Mouse (Mus musculus) heart, embryonic 12.5 days (tissue): Measurements from ENCODE around the gene Cdkl5. TPM values are rescaled to one million over a fixed set of nuclear protein-coding genes. Genes with fewer than 3 reads are reported as not detected.
"Not testable (repeated sequence)": the region's sequence is repeated elsewhere in the genome, so short reads cannot be mapped to it uniquely, and the experiment has no call there.

Experiments used
- ATAC-seq: fragments of 200-750 bp; cut with Nextera tagmentation; 2 replicates; pipeline ENCODE4 v1.8.0; 2017; ENCODE audit warnings: moderate TSS enrichment, moderate library complexity; ENCODE audit not compliant: insufficient number of reproducible peaks, low FRiP score
- H3K27ac ChIP-seq: fragments of 300-500 bp; sonication (generic); 2 replicates; pipeline ENCODE4 v1.5.1; 2016; ENCODE audit warnings: mild to moderate bottlenecking, moderate library complexity; ENCODE audit not compliant: poor library complexity, severe bottlenecking
- H3K27me3 ChIP-seq: fragments of 300-500 bp; sonication (generic); replicated peaks from 2 replicates; pipeline ENCODE4 v1.6.1; 2016; ENCODE audit warnings: mild to moderate bottlenecking, moderate library complexity
- H3K36me3 ChIP-seq: fragments of 300-500 bp; sonication (generic); 2 replicates; pipeline ENCODE4 v1.6.1; 2016; ENCODE audit warnings: mild to moderate bottlenecking, moderate library complexity
- H3K4me1 ChIP-seq: fragments of 300-500 bp; sonication (generic); replicated peaks from 2 replicates; pipeline ENCODE4 v1.6.1; 2016; ENCODE audit warnings: mild to moderate bottlenecking
- H3K4me2 ChIP-seq: fragments of 300-500 bp; sonication (generic); 2 replicates; pipeline ENCODE4 v1.6.1; 2016; ENCODE audit warnings: mild to moderate bottlenecking, moderate library complexity
- H3K4me3 ChIP-seq: fragments of 300-500 bp; sonication (generic); 2 replicates; pipeline ENCODE4 v1.5.1; 2016; ENCODE audit warnings: mild to moderate bottlenecking
- H3K9ac ChIP-seq: fragments of 300-500 bp; sonication (generic); 2 replicates; pipeline ENCODE4 v1.6.1; 2016; ENCODE audit warnings: mild to moderate bottlenecking, moderate library complexity
- H3K9me3 ChIP-seq: fragments of 300-500 bp; sonication (generic); replicated peaks from 2 replicates; pipeline ENCODE4 v1.6.1; 2016; ENCODE audit warnings: mild to moderate bottlenecking, moderate library complexity
- WGBS: fragments of 180-500 bp; shearing (Covaris S2); methylation state at CpG from one replicate; pipeline ENCODE4 v1.1.7; 2016; 5-methylcytosine and 5-hydroxymethylcytosine counted together
- polyA plus RNA-seq: library from polyadenylated mRNA; unstranded; fragments of >200 nt; fragmentation: Nextera tagmentation; extraction: Ambion mirVana; gene quantifications from 2 replicates; pipeline ENCODE4 v1.2.1, GENCODE M21; 2016

Cdkl5 gene
- polyA plus RNA-seq, 1 experiment from 2014 or later, result 2.2 TPM

- Histone ChIP-seq H3K36me3 (no peaks in the 10 kb centered on the region), H3K9ac (no peak overlapping the region), H3K4me2 (no peak overlapping the region), H3K4me3 (no peak overlapping the region), H3K4me1 (no peaks in the 10 kb centered on the region), H3K27me3 (no peaks in the 10 kb centered on the region), H3K27ac (no peak overlapping the region), H3K9me3 (no peaks in the 10 kb centered on the region)
- WGBS, result 71% methylated on average over 4 of the region's 4 CpGs
- no peak for ATAC-seq
These were observed 199.6 kb downstream of the Cdkl5 start for GRCm38 (mm10) chrX:160794920-160795319.

- Histone ChIP-seq H3K4me3 (no peak overlapping the region), H3K27ac (no peak overlapping the region), H3K36me3 (no peaks in the 10 kb centered on the region), H3K4me2 (no peak overlapping the region), H3K9me3 (no peaks in the 10 kb centered on the region), H3K4me1 (no peaks in the 10 kb centered on the region), H3K9ac (no peak overlapping the region), H3K27me3 (0 out of 2 replicates have a peak, but pooled peaks cover 3% of the 10 kb centered on the region)
- ATAC-seq, result no peak
- 83% methylated on average over 5 of the region's 5 CpGs for WGBS
These were observed 212.2 kb downstream of the Cdkl5 start for GRCm38 (mm10) chrX:160782276-160782675.

GRCm38 (mm10) chrX:160773033-160773432 is 221.5 kb downstream of the Cdkl5 start:
- no peak overlapping the region for H3K9ac ChIP-seq
- H3K27ac ChIP-seq, result no peak overlapping the region
- no peaks in the 10 kb centered on the region for H3K36me3 ChIP-seq
- 30% methylated on average over 1 of the region's 1 CpGs for WGBS
- no peaks in the 10 kb centered on the region for H3K9me3 ChIP-seq
- H3K27me3 ChIP-seq, result no peaks in the 10 kb centered on the region
- H3K4me3 ChIP-seq, result no peak overlapping the region
- no peaks in the 10 kb centered on the region; the same call in 1 of the 2 replicates for H3K4me1 ChIP-seq
- ATAC-seq, result no peak
- H3K4me2 ChIP-seq, result no peak overlapping the region

GRCm38 (mm10) chrX:160769622-160770021 is 224.9 kb downstream of the Cdkl5 start:
- 79% methylated on average over 5 of the region's 5 CpGs for WGBS

GRCm38 (mm10) chrX:160767713-160768112 is 226.8 kb downstream of the Cdkl5 start, which contains the start of gene Rs1:
TSS of gene Rs1 (plus strand) at chrX:160768013.
- WGBS, result 88% methylated on average over 2 of the region's 2 CpGs

More at GRCm38 (mm10) chrX:160769622-160770021, 224.9 kb downstream of the Cdkl5 start:
- ATAC-seq, H3K4me3 ChIP-seq, H3K4me1 ChIP-seq, H3K27ac ChIP-seq, H3K4me2 ChIP-seq, H3K36me3 ChIP-seq, H3K9ac ChIP-seq, H3K9me3 ChIP-seq, H3K27me3 ChIP-seq: not testable (repeated sequence)

GRCm38 (mm10) chrX:160766233-160766616 is 228.3 kb downstream of the Cdkl5 start:
- Histone ChIP-seq H3K27ac (0 out of 2 replicates have a peak overlapping the region, but pooled peaks have one; percentile 16), H3K9ac (peak overlapping the region; percentile 48), H3K4me2 (peak overlapping the region; percentile 57), H3K4me3 (peak overlapping the region; percentile 61), H3K36me3 (no peaks in the 10 kb centered on the region), H3K9me3 (no peaks in the 10 kb centered on the region), H3K4me1 (no peaks in the 10 kb centered on the region; the same call in 1 of the 2 replicates), H3K27me3 (no peaks in the 10 kb centered on the region)
- peak; percentile 86 for ATAC-seq
- 21% methylated on average over 15 of the region's 15 CpGs for WGBS

More at GRCm38 (mm10) chrX:160767713-160768112, 226.8 kb downstream of the Cdkl5 start, which contains the start of gene Rs1:
- Histone ChIP-seq H3K9ac (no peak within 1 kb of the TSS), H3K4me3 (peak within 1 kb of the TSS; percentile 61; the same call in 1 of the 2 replicates), H3K4me1 (no peaks in the 10 kb centered on the region; the same call in 1 of the 2 replicates), H3K9me3 (no peaks in the 10 kb centered on the region), H3K36me3 (no peaks in the 10 kb centered on the region), H3K4me2 (no peak within 1 kb of the TSS), H3K27ac (no peak within 1 kb of the TSS), H3K27me3 (no peaks in the 10 kb centered on the region)
- ATAC-seq, result no peak

GRCm38 (mm10) chrX:160765389-160766232 is 228.9 kb downstream of the Cdkl5 start:
- peak overlapping the region; percentile 61 for H3K4me3 ChIP-seq
- H3K27ac ChIP-seq, result no peak overlapping the region
- H3K4me2 ChIP-seq, result peak overlapping the region; percentile 57
- WGBS, result 25% methylated on average over 30 of the region's 30 CpGs
- no peaks in the 10 kb centered on the region for H3K27me3 ChIP-seq
- peak; percentile 95 for ATAC-seq
- H3K36me3 ChIP-seq, result no peaks in the 10 kb centered on the region
- no peaks in the 10 kb centered on the region; the same call in 1 of the 2 replicates for H3K4me1 ChIP-seq
- H3K9me3 ChIP-seq, result no peaks in the 10 kb centered on the region
- peak overlapping the region; percentile 48; the same call in 1 of the 2 replicates for H3K9ac ChIP-seq

- Histone ChIP-seq H3K27me3 (no peaks in the 10 kb centered on the region), H3K4me3 (no peak overlapping the region), H3K4me2 (no peak overlapping the region), H3K4me1 (no peaks in the 10 kb centered on the region), H3K9ac (no peak overlapping the region), H3K36me3 (no peaks in the 10 kb centered on the region), H3K9me3 (no peaks in the 10 kb centered on the region), H3K27ac (no peak overlapping the region)
- no peak for ATAC-seq
- WGBS, result 91% methylated on average over 8 of the region's 8 CpGs
These were observed 243.7 kb downstream of the Cdkl5 start for GRCm38 (mm10) chrX:160750808-160751207.

GRCm38 (mm10) chrX:160748653-160749052 is 245.9 kb downstream of the Cdkl5 start:
- H3K27me3 ChIP-seq, result no peaks in the 10 kb centered on the region
- no peak overlapping the region for H3K4me3 ChIP-seq
- 51% methylated on average over 1 of the region's 1 CpGs for WGBS
- H3K4me1 ChIP-seq, result no peaks in the 10 kb centered on the region
- H3K27ac ChIP-seq, result no peak overlapping the region
- no peaks in the 10 kb centered on the region for H3K9me3 ChIP-seq
- no peaks in the 10 kb centered on the region for H3K36me3 ChIP-seq
- ATAC-seq, result no peak
- no peak overlapping the region for H3K9ac ChIP-seq
- no peak overlapping the region for H3K4me2 ChIP-seq

GRCm38 (mm10) chrX:160745399-160745798 is 249.1 kb downstream of the Cdkl5 start:
- WGBS, result 67% methylated on average over 1 of the region's 1 CpGs
- no peaks in the 10 kb centered on the region for H3K27me3 ChIP-seq
- H3K9ac ChIP-seq, result no peak overlapping the region
- no peak for ATAC-seq
- H3K9me3 ChIP-seq, result no peaks in the 10 kb centered on the region
- no peaks in the 10 kb centered on the region for H3K36me3 ChIP-seq
- H3K27ac ChIP-seq, result no peak overlapping the region
- H3K4me3 ChIP-seq, result no peak overlapping the region
- H3K4me2 ChIP-seq, result no peak overlapping the region
- H3K4me1 ChIP-seq, result no peaks in the 10 kb centered on the region

- H3K4me1 ChIP-seq, result no peaks in the 10 kb centered on the region
- H3K9me3 ChIP-seq, result no peaks in the 10 kb centered on the region
- H3K36me3 ChIP-seq, result no peaks in the 10 kb centered on the region
- no peak within 1 kb of the TSS for H3K4me3 ChIP-seq
- H3K9ac ChIP-seq, result no peak within 1 kb of the TSS
- 77% methylated on average over 5 of the region's 5 CpGs for WGBS
- no peaks in the 10 kb centered on the region for H3K27me3 ChIP-seq
- H3K4me2 ChIP-seq, result no peak within 1 kb of the TSS
- no peak for ATAC-seq
- H3K27ac ChIP-seq, result no peak within 1 kb of the TSS
These were observed 258.9 kb downstream of the Cdkl5 start, which contains the start of gene Ppef1 for GRCm38 (mm10) chrX:160735650-160736049. TSS of gene Ppef1 (minus strand) at chrX:160735765.
